Mouse (Mus musculus) liver, embryonic 13.5 days (tissue): Measurements from ENCODE around the gene Irf1. TPM values are rescaled to one million over a fixed set of nuclear protein-coding genes. Genes with fewer than 3 reads are reported as not detected.

Experiments
- ATAC-seq: fragments of 200-750 bp; cut with Nextera tagmentation; 2 replicates; pipeline ENCODE4 v1.8.0; 2017; ENCODE audit warnings: low read depth, mild to moderate bottlenecking, moderate number of reproducible peaks, moderate library complexity
- DNase-seq: peaks from one replicate; pipeline ENCODE4 v3.0.0; 2022
- H3K27ac ChIP-seq: fragments of 300-500 bp; sonication (generic); 2 replicates; pipeline ENCODE4 v1.5.1; 2015; ENCODE audit warnings: moderate library complexity, mild to moderate bottlenecking, inconsistent platforms
- H3K27me3 ChIP-seq: fragments of 300-500 bp; sonication (generic); 2 replicates; pipeline ENCODE4 v1.6.1; 2015; ENCODE audit warnings: mild to moderate bottlenecking, inconsistent platforms
- H3K36me3 ChIP-seq: fragments of 300-500 bp; sonication (generic); 2 replicates; pipeline ENCODE4 v1.6.1; 2015; ENCODE audit warnings: mild to moderate bottlenecking, inconsistent platforms
- H3K4me1 ChIP-seq: fragments of 300-500 bp; sonication (generic); replicated peaks from 2 replicates; pipeline ENCODE4 v1.6.1; 2015; ENCODE audit warnings: inconsistent platforms
- H3K4me2 ChIP-seq: fragments of 300-500 bp; sonication (generic); 2 replicates; pipeline ENCODE4 v1.6.1; 2015; ENCODE audit warnings: inconsistent platforms, mild to moderate bottlenecking, moderate library complexity
- H3K4me3 ChIP-seq: fragments of 300-500 bp; sonication (generic); replicated peaks from 2 replicates; pipeline ENCODE4 v1.5.1; 2015; ENCODE audit warnings: mild to moderate bottlenecking, inconsistent platforms
- H3K9ac ChIP-seq: fragments of 300-500 bp; sonication (generic); 2 replicates; pipeline ENCODE4 v1.6.1; 2015; ENCODE audit warnings: mild to moderate bottlenecking, inconsistent platforms
- H3K9me3 ChIP-seq: fragments of 300-500 bp; sonication (generic); replicated peaks from 2 replicates; pipeline ENCODE4 v1.6.1; 2016; ENCODE audit warnings: inconsistent platforms
- WGBS: fragments of 180-500 bp; shearing (Covaris S2); methylation state at CpG from one replicate; pipeline ENCODE4 v1.1.7; 2015; ENCODE audit not compliant: insufficient replicate concordance; 5-methylcytosine and 5-hydroxymethylcytosine counted together
- polyA plus RNA-seq: library from polyadenylated mRNA; unstranded; fragments of >200 nt; fragmentation: Nextera tagmentation; extraction: Ambion mirVana; gene quantifications from 2 replicates; pipeline ENCODE4 v1.2.1, GENCODE M21; 2015

Gene Irf1
- polyA plus RNA-seq, 1 experiment from 2014 or later, result 6.7 TPM

GRCm38 (mm10) chr11:53786058-53787031 is 16.5 kb downstream of the Irf1 start:
- no peak overlapping the region for H3K9ac ChIP-seq
- no peak for DNase-seq
- H3K27me3 ChIP-seq, result no peaks in the 10 kb centered on the region
- H3K4me2 ChIP-seq, result no peak overlapping the region
- ATAC-seq, result no peak
- WGBS, result 46% methylated on average over 13 of the region's 13 CpGs
- no peak overlapping the region for H3K4me3 ChIP-seq
- no peaks in the 10 kb centered on the region for H3K36me3 ChIP-seq
- no peaks in the 10 kb centered on the region for H3K9me3 ChIP-seq
- peak overlapping the region; percentile 19; the same call in 1 of the 2 replicates for H3K27ac ChIP-seq
- peaks cover 34% of the 10 kb centered on the region for H3K4me1 ChIP-seq

GRCm38 (mm10) chr11:53788196-53788595 is 18.4 kb downstream of the Irf1 start:
- Histone ChIP-seq H3K4me1 (peaks cover 28% of the 10 kb centered on the region), H3K27me3 (no peaks in the 10 kb centered on the region), H3K4me3 (no peak overlapping the region), H3K27ac (no peak overlapping the region; the same call in 1 of the 2 replicates), H3K4me2 (no peak overlapping the region), H3K36me3 (no peaks in the 10 kb centered on the region), H3K9me3 (no peaks in the 10 kb centered on the region), H3K9ac (no peak overlapping the region)
- ATAC-seq (no peak), DNase-seq (no peak)
- WGBS, result 73% methylated on average over 8 of the region's 8 CpGs

GRCm38 (mm10) chr11:53789277-53789676 is 19.5 kb downstream of the Irf1 start:
- no peak for ATAC-seq
- Histone ChIP-seq H3K4me2 (no peak overlapping the region), H3K27ac (no peak overlapping the region), H3K9ac (no peak overlapping the region), H3K4me1 (peaks cover 36% of the 10 kb centered on the region), H3K36me3 (no peaks in the 10 kb centered on the region), H3K27me3 (no peaks in the 10 kb centered on the region), H3K4me3 (no peak overlapping the region), H3K9me3 (no peaks in the 10 kb centered on the region)
- WGBS, result 67% methylated on average over 3 of the region's 3 CpGs
- DNase-seq, result no peak

GRCm38 (mm10) chr11:53792986-53793385 is 23.2 kb downstream of the Irf1 start:
- peaks cover 51% of the 10 kb centered on the region for H3K4me1 ChIP-seq
- H3K36me3 ChIP-seq, result no peaks in the 10 kb centered on the region
- H3K27ac ChIP-seq, result no peak overlapping the region
- ATAC-seq (no peak), DNase-seq (no peak)
- no peaks in the 10 kb centered on the region for H3K27me3 ChIP-seq
- H3K4me3 ChIP-seq, result no peak overlapping the region
- H3K4me2 ChIP-seq, result no peak overlapping the region
- WGBS, result 72% methylated on average over 3 of the region's 3 CpGs
- no peak overlapping the region for H3K9ac ChIP-seq
- no peaks in the 10 kb centered on the region for H3K9me3 ChIP-seq

- peaks cover 50% of the 10 kb centered on the region for H3K4me1 ChIP-seq
- H3K27ac ChIP-seq, result peak overlapping the region; percentile 86
- H3K36me3 ChIP-seq, result no peaks in the 10 kb centered on the region
- ATAC-seq, result no peak
- H3K27me3 ChIP-seq, result no peaks in the 10 kb centered on the region
- no peak overlapping the region for H3K9ac ChIP-seq
- no peak for DNase-seq
- WGBS, result 27% methylated on average over 3 of the region's 3 CpGs
- no peaks in the 10 kb centered on the region for H3K9me3 ChIP-seq
- no peak overlapping the region for H3K4me3 ChIP-seq
- peak overlapping the region; percentile 46; the same call in 1 of the 2 replicates for H3K4me2 ChIP-seq
Measured at GRCm38 (mm10) chr11:53794015-53794414, 24.2 kb downstream of the Irf1 start.

GRCm38 (mm10) chr11:53794671-53795557 is 25.1 kb downstream of the Irf1 start:
- no peaks in the 10 kb centered on the region for H3K36me3 ChIP-seq
- DNase-seq, result peak; percentile 20
- H3K27me3 ChIP-seq, result no peaks in the 10 kb centered on the region
- peak; percentile 73 for ATAC-seq
- WGBS, result 6% methylated on average over 25 of the region's 25 CpGs
- peak overlapping the region; percentile 46 for H3K4me2 ChIP-seq
- H3K4me3 ChIP-seq, result 0 out of 2 replicates have a peak overlapping the region, but pooled peaks have one; percentile 8
- H3K9me3 ChIP-seq, result no peaks in the 10 kb centered on the region
- H3K9ac ChIP-seq, result 0 out of 2 replicates have a peak overlapping the region, but pooled peaks have one; percentile 29
- peaks cover 42% of the 10 kb centered on the region for H3K4me1 ChIP-seq
- H3K27ac ChIP-seq, result peak overlapping the region; percentile 86

- ATAC-seq, result no peak
- Histone ChIP-seq H3K4me1 (peaks cover 41% of the 10 kb centered on the region), H3K9me3 (no peaks in the 10 kb centered on the region), H3K27ac (peak overlapping the region; percentile 86), H3K4me2 (0 out of 2 replicates have a peak overlapping the region, but pooled peaks have one; percentile 8), H3K4me3 (no peak overlapping the region), H3K27me3 (no peaks in the 10 kb centered on the region), H3K9ac (no peak overlapping the region), H3K36me3 (no peaks in the 10 kb centered on the region)
- no peak for DNase-seq
- 50% methylated on average over 8 of the region's 8 CpGs for WGBS
Measured at GRCm38 (mm10) chr11:53795813-53796212, 26.0 kb downstream of the Irf1 start.

- Histone ChIP-seq H3K9ac (no peak overlapping the region), H3K4me1 (peaks cover 41% of the 10 kb centered on the region), H3K36me3 (no peaks in the 10 kb centered on the region), H3K9me3 (no peaks in the 10 kb centered on the region), H3K4me2 (peak overlapping the region; percentile 29), H3K27me3 (no peaks in the 10 kb centered on the region), H3K4me3 (no peak overlapping the region), H3K27ac (peak overlapping the region; percentile 86)
- ATAC-seq (peak; percentile 13), DNase-seq (no peak)
- 48% methylated on average over 12 of the region's 12 CpGs for WGBS
Measured at GRCm38 (mm10) chr11:53796409-53797151, 26.8 kb downstream of the Irf1 start.

GRCm38 (mm10) chr11:53797386-53797920 is 27.6 kb downstream of the Irf1 start:
- Histone ChIP-seq H3K4me2 (no peak overlapping the region), H3K9me3 (no peaks in the 10 kb centered on the region), H3K4me1 (peaks cover 41% of the 10 kb centered on the region), H3K4me3 (no peak overlapping the region), H3K36me3 (no peaks in the 10 kb centered on the region), H3K9ac (no peak overlapping the region), H3K27me3 (no peaks in the 10 kb centered on the region), H3K27ac (peak overlapping the region; percentile 86; the same call in 1 of the 2 replicates)
- ATAC-seq (no peak), DNase-seq (no peak)
- WGBS, result 63% methylated on average over 6 of the region's 6 CpGs

- Histone ChIP-seq H3K4me1 (peaks cover 43% of the 10 kb centered on the region), H3K4me3 (no peak overlapping the region), H3K36me3 (no peaks in the 10 kb centered on the region), H3K9me3 (no peaks in the 10 kb centered on the region), H3K9ac (no peak overlapping the region), H3K27ac (no peak overlapping the region), H3K27me3 (no peaks in the 10 kb centered on the region), H3K4me2 (no peak overlapping the region)
- DNase-seq (no peak), ATAC-seq (no peak)
- WGBS, result 69% methylated on average over 10 of the region's 10 CpGs
Measured at GRCm38 (mm10) chr11:53798041-53798711, 28.4 kb downstream of the Irf1 start.
